Mouse (Mus musculus) heart, postnatal 4 days (tissue): ENCODE data around the gene S100a3. TPM values are rescaled to one million over a fixed set of nuclear protein-coding genes. Genes with fewer than 3 reads are reported as not detected.

Source experiments
- DNase-seq: peaks from one replicate; pipeline ENCODE4 v3.0.0; 2021
- total RNA-seq, 2 experiments: library from RNA; stranded (reverse); gene quantifications; 2 replicates each; pipeline ENCODE4 v1.2.3; 2021

S100a3 gene
- total RNA-seq, 2 experiments from 2014 or later: not detected

GRCm38 (mm10) chr3:90627366-90627765 lies 67.0 kb downstream of the S100a3 start:
- DNase-seq: no peak

GRCm38 (mm10) chr3:90627807-90628206 lies 67.4 kb downstream of the S100a3 start:
- DNase-seq: peak; percentile 29

GRCm38 (mm10) chr3:90629298-90629697 lies 68.9 kb downstream of the S100a3 start:
- no peak for DNase-seq

GRCm38 (mm10) chr3:90631984-90632383 lies 71.6 kb downstream of the S100a3 start:
- DNase-seq: no peak

GRCm38 (mm10) chr3:90638511-90639275 lies 78.3 kb downstream of the S100a3 start:
- no peak for DNase-seq

- DNase-seq: peak; percentile 31
These were observed 79.3 kb downstream of the S100a3 start for GRCm38 (mm10) chr3:90639511-90640154.

GRCm38 (mm10) chr3:90640981-90641380 lies 80.6 kb downstream of the S100a3 start:
- no peak for DNase-seq

GRCm38 (mm10) chr3:90644220-90644619 lies 83.8 kb downstream of the S100a3 start:
- DNase-seq: peak; percentile 67

- no peak for DNase-seq
These were observed 86.9 kb downstream of the S100a3 start for GRCm38 (mm10) chr3:90647291-90647690.

- no peak for DNase-seq
These were observed 88.6 kb downstream of the S100a3 start for GRCm38 (mm10) chr3:90648981-90649380.

GRCm38 (mm10) chr3:90649832-90650231 lies 89.5 kb downstream of the S100a3 start:
- no peak for DNase-seq

Other genes with a start within 250 kb of the S100a3 start
- gene Slc27a3, start 170.6 kb upstream of the S100a3 start, total RNA-seq: 1 to 10 TPM; 3.4 to 3.9 TPM
- gene Ints3, start 127.0 kb upstream of the S100a3 start, total RNA-seq: 10 to 100 TPM; 24.1 to 28.6 TPM
- 10 to 100 TPM; 30.4 to 33.0 TPM for gene Npr1, start 94.7 kb upstream of the S100a3 start, total RNA-seq
- 10 to 100 TPM; 69.0 to 74.2 TPM for gene Ilf2, start 84.5 kb upstream of the S100a3 start, total RNA-seq
- gene Snapin, start 69.5 kb upstream of the S100a3 start, total RNA-seq: 10 to 100 TPM; 50.0 to 58.0 TPM
- 100 to 1,000 TPM; 140 to 143 TPM for gene Chtop, start 51.1 kb upstream of the S100a3 start, total RNA-seq
- 100 to 1,000 TPM; 282 to 313 TPM for gene S100a1, start 46.2 kb upstream of the S100a3 start, total RNA-seq
- gene S100a13, start 46.1 kb upstream of the S100a3 start, total RNA-seq: 10 to 100 TPM; 34.2 to 37.9 TPM
- gene S100a14, start 33.7 kb upstream of the S100a3 start, total RNA-seq: under 1 TPM in 1 of 2 experiments, not detected in 1; 0.74 TPM
- 100 to 1,000 TPM; 101 to 106 TPM for gene S100a16, start 23.3 kb upstream of the S100a3 start, total RNA-seq
- not detected for gene S100a2, start 29.7 kb downstream of the S100a3 start, total RNA-seq
- gene Gm42674, start 41.3 kb downstream of the S100a3 start, total RNA-seq: not detected
- gene S100a4, start 43.2 kb downstream of the S100a3 start, total RNA-seq: 1 to 10 TPM; 7.6 to 9.5 TPM
- not detected for gene S100a5, start 47.9 kb downstream of the S100a3 start, total RNA-seq
- 10 to 100 TPM; 72.1 to 75.9 TPM for gene S100a6, start 52.3 kb downstream of the S100a3 start, total RNA-seq
- gene S100a7a, start 93.4 kb downstream of the S100a3 start, total RNA-seq: not detected
- 10 to 100 TPM in 1 of 2 experiments, 1 to 10 TPM in 1; 6.8 to 10.4 TPM for gene S100a8, start 108.4 kb downstream of the S100a3 start, total RNA-seq
- 10 to 100 TPM in 1 of 2 experiments, 1 to 10 TPM in 1; 8.1 to 14.6 TPM for gene S100a9, start 135.1 kb downstream of the S100a3 start, total RNA-seq
- not detected for gene Pglyrp4, start 166.3 kb downstream of the S100a3 start, total RNA-seq
- gene Gm5849, start 217.3 kb downstream of the S100a3 start, total RNA-seq: not detected